Mouse (Mus musculus) bone marrow, adult 2 months (tissue): ENCODE results near the gene Fam173b.

Experiments used
- CTCF ChIP-seq: fragments of 200-500 bp; IDR thresholded peaks from 2 replicates; pipeline ENCODE4 v1.5.1; 2011; ENCODE audit warnings: low read length, control low read depth; ENCODE audit not compliant: control insufficient read depth, insufficient read depth
- POLR2A ChIP-seq: fragments of 200-500 bp; IDR thresholded peaks from 2 replicates; pipeline ENCODE4 v1.6.1; 2011; ENCODE audit warnings: low read depth, mild to moderate bottlenecking, control low read depth, low read length, borderline replicate concordance; ENCODE audit not compliant: control insufficient read depth

DNA sequence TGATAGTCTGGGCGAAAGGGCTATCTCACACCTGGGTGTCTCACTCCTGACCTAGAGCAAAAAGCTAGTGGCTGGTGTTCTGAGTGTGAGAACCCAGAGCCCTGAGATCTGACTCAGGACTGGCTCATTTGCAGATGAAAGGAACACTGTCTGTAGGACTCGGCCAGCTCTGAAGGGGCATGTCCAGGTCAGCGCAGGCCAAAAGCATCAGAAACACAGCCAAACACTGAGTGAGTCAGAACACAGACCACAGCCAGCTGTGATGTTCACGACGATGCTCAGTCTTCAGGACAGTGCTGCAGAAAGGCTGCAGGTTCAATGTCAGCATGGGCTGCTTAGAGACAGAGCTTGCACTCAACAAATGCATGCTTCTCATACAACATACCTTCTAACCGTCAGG lies 40.3 kb upstream of the Fam173b start:
- no peak for TF ChIP-seq CTCF
- no peak for TF ChIP-seq POLR2A
